Mouse (Mus musculus): ENCODE measurements around the gene Hid1. TPM values are rescaled to one million over a fixed set of nuclear protein-coding genes. Genes with fewer than 3 reads are reported as not detected.
"Not testable (repeated sequence)": the region's sequence is repeated elsewhere in the genome, so short reads cannot be mapped to it uniquely, and the experiment has no call there.

Gene Hid1
- polyA plus RNA-seq, 1 experiment from 2014 or later: 44.0 TPM

DNA sequence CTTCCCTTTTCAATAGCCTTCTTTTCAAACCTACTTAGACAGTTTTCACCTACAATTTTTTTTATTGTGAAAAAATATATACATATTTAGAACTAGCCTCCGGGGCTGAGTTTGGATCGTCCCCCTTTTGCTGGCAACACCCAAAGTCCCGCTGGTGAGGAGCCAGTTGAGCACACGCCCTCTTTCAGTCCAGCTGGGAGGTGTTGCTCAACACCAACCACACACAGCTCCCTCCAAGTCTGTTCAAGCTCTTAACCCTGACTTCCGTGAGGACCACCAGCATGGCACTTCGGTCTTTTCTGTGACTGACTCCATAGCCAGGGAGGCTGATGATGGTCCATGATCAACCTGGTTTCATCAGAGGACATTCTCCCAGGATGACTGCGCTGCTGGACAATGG lies 30.5 kb upstream of the Hid1 start:
- H3K9ac ChIP-seq (ENCODE audit: low read length): no peak overlapping the region
- no peaks in the 10 kb centered on the region for H3K4me1 ChIP-seq (ENCODE audit: control insufficient read depth, insufficient read depth, low read length)
- no peak overlapping the region for H3K27ac ChIP-seq (ENCODE audit: low read length)
- no peak overlapping the region for H3K4me3 ChIP-seq (replicated peaks; ENCODE audit: low read length)
- WGBS: 60% methylated on average over 7 of the region's 7 CpGs
- H3K9me3 ChIP-seq (replicated peaks; ENCODE audit: control insufficient read depth, low read length): no peaks in the 10 kb centered on the region
- H3K36me3 ChIP-seq (ENCODE audit: control insufficient read depth, insufficient read depth, low read length): peaks cover 5% of the 10 kb centered on the region; the same call in 1 of the 2 replicates
- no peaks in the 10 kb centered on the region for H3K27me3 ChIP-seq (ENCODE audit: control insufficient read depth, insufficient read depth, low read length)
- no peak for ATAC-seq (ENCODE audit: insufficient read depth, low FRiP score)
- no peak overlapping the region for H3K4me2 ChIP-seq (ENCODE audit: low read depth, low read length)

- WGBS: 61% methylated on average over 34 of the region's 34 CpGs
- H3K9me3 ChIP-seq (replicated peaks; ENCODE audit: control insufficient read depth, low read length): no peaks in the 10 kb centered on the region
- H3K4me1 ChIP-seq (ENCODE audit: control insufficient read depth, insufficient read depth, low read length): no peaks in the 10 kb centered on the region
- no peak overlapping the region for H3K4me3 ChIP-seq (replicated peaks; ENCODE audit: low read length)
- peak; percentile 25; the same call in 1 of the 2 replicates for ATAC-seq (ENCODE audit: insufficient read depth, low FRiP score)
- H3K4me2 ChIP-seq (ENCODE audit: low read depth, low read length): no peak overlapping the region
- peaks cover 5% of the 10 kb centered on the region; the same call in 1 of the 2 replicates for H3K36me3 ChIP-seq (ENCODE audit: control insufficient read depth, insufficient read depth, low read length)
- H3K27me3 ChIP-seq (ENCODE audit: control insufficient read depth, insufficient read depth, low read length): no peaks in the 10 kb centered on the region
- no peak overlapping the region for H3K9ac ChIP-seq (ENCODE audit: low read length)
- no peak overlapping the region for H3K27ac ChIP-seq (ENCODE audit: low read length)
Measured at GRCm38 (mm10) chr11:115393721-115394325, 26.3 kb upstream of the Hid1 start.

DNA sequence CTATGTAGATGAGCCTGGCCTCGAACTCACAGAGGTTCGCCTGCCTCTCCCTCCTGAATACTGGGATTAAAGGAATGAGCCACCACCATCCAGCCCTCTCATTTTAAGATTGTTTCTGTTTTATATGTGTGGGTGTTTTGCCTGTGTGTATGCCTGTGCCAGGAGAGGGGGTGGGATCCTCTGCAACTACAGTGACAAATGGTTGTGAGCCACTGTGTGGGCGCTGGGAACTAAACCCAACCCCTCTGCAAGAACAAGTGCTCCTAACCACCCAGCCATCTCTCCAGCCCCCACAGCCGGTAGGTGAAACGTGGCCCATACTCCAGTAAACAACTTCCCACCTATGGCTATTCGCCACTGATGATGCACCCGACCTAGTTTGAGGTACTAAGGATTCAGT lies 23.8 kb upstream of the Hid1 start:
- no peak overlapping the region for H3K27ac ChIP-seq (ENCODE audit: low read length)
- WGBS: 92% methylated on average over 7 of the region's 7 CpGs
- no peaks in the 10 kb centered on the region for H3K9me3 ChIP-seq (replicated peaks; ENCODE audit: control insufficient read depth, low read length)
- H3K9ac ChIP-seq (ENCODE audit: low read length): no peak overlapping the region
- no peak for ATAC-seq (ENCODE audit: insufficient read depth, low FRiP score)
- H3K4me1 ChIP-seq (ENCODE audit: control insufficient read depth, insufficient read depth, low read length): no peaks in the 10 kb centered on the region
- no peak overlapping the region for H3K4me3 ChIP-seq (replicated peaks; ENCODE audit: low read length)
- no peak overlapping the region for H3K4me2 ChIP-seq (ENCODE audit: low read depth, low read length)
- peaks cover 5% of the 10 kb centered on the region; the same call in 1 of the 2 replicates for H3K36me3 ChIP-seq (ENCODE audit: control insufficient read depth, insufficient read depth, low read length)
- H3K27me3 ChIP-seq (ENCODE audit: control insufficient read depth, insufficient read depth, low read length): no peaks in the 10 kb centered on the region

- not testable (repeated sequence) for H3K36me3 ChIP-seq (ENCODE audit: control insufficient read depth, insufficient read depth, low read length); H3K9ac ChIP-seq (ENCODE audit: low read length); H3K27ac ChIP-seq (ENCODE audit: low read length); H3K4me3 ChIP-seq (replicated peaks; ENCODE audit: low read length); H3K4me2 ChIP-seq (ENCODE audit: low read depth, low read length); H3K9me3 ChIP-seq (replicated peaks; ENCODE audit: control insufficient read depth, low read length); H3K27me3 ChIP-seq (ENCODE audit: control insufficient read depth, insufficient read depth, low read length); ATAC-seq (ENCODE audit: insufficient read depth, low FRiP score)
- WGBS: 91% methylated on average over 3 of the region's 3 CpGs
- H3K4me1 ChIP-seq (ENCODE audit: control insufficient read depth, insufficient read depth, low read length): peaks cover 16% of the 10 kb centered on the region
Measured at GRCm38 (mm10) chr11:115386859-115387258, 19.3 kb upstream of the Hid1 start.

GRCm38 (mm10) chr11:115384587-115384986 lies 17.0 kb upstream of the Hid1 start:
- 81% methylated on average over 5 of the region's 5 CpGs for WGBS
- Histone ChIP-seq H3K27ac (ENCODE audit: low read length) (no peak overlapping the region), H3K4me3 (replicated peaks; ENCODE audit: low read length) (no peak overlapping the region), H3K9ac (ENCODE audit: low read length) (peak overlapping the region; percentile 42; the same call in 1 of the 2 replicates), H3K9me3 (replicated peaks; ENCODE audit: control insufficient read depth, low read length) (no peaks in the 10 kb centered on the region), H3K27me3 (ENCODE audit: control insufficient read depth, insufficient read depth, low read length) (no peaks in the 10 kb centered on the region), H3K36me3 (ENCODE audit: control insufficient read depth, insufficient read depth, low read length) (no peaks in the 10 kb centered on the region), H3K4me2 (ENCODE audit: low read depth, low read length) (no peak overlapping the region), H3K4me1 (ENCODE audit: control insufficient read depth, insufficient read depth, low read length) (peaks cover 16% of the 10 kb centered on the region)
- ATAC-seq (ENCODE audit: insufficient read depth, low FRiP score): no peak

DNA sequence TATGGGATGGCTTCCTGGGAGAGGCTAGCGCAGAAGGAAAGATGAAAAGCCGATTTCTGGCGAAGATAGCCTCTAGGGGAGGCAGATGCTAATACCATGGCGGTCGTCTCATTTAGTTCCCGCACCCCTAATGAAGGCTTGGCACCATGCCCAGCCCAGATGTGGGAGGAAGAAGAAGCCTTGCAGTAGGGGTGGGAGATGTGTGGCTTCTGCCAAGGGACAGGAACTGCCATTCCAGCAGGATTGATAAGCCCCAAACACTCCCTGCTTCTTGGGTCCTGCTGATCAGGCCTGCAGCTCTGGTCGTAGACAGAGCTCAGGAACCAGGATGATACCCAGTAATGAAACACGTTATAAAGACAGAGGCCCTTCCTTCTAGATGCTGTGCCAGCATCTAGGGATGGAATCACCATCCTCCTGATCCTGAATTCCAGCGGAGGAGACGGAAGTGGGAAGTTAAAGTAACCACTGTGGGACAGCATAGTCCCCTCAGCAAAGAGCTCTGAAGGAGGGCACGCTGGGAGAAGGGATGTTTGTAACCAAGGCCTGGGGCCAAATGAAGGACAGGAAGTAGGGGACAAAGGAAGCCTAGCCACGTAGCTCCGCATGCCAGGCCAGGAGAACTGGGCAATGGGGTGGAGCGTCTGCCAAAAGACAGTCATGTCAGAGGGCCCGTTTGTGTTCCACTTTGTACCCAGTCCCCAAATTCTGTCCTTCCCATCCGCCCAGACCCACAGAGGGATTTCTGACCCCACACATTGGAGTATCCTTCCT lies 16.3 kb upstream of the Hid1 start:
- H3K36me3 ChIP-seq (ENCODE audit: control insufficient read depth, insufficient read depth, low read length): no peaks in the 10 kb centered on the region
- H3K9me3 ChIP-seq (replicated peaks; ENCODE audit: control insufficient read depth, low read length): no peaks in the 10 kb centered on the region
- no peaks in the 10 kb centered on the region for H3K27me3 ChIP-seq (ENCODE audit: control insufficient read depth, insufficient read depth, low read length)
- no peak overlapping the region for H3K4me3 ChIP-seq (replicated peaks; ENCODE audit: low read length)
- no peak for ATAC-seq (ENCODE audit: insufficient read depth, low FRiP score)
- peaks cover 16% of the 10 kb centered on the region for H3K4me1 ChIP-seq (ENCODE audit: control insufficient read depth, insufficient read depth, low read length)
- H3K9ac ChIP-seq (ENCODE audit: low read length): peak overlapping the region; percentile 42; the same call in 1 of the 2 replicates
- H3K4me2 ChIP-seq (ENCODE audit: low read depth, low read length): peak overlapping the region; percentile 82; the same call in 1 of the 2 replicates
- WGBS: 54% methylated on average over 16 of the region's 16 CpGs
- peak overlapping the region; percentile 54; the same call in 1 of the 2 replicates for H3K27ac ChIP-seq (ENCODE audit: low read length)

- peak overlapping the region; percentile 82 for H3K4me2 ChIP-seq (ENCODE audit: low read depth, low read length)
- H3K4me1 ChIP-seq (ENCODE audit: control insufficient read depth, insufficient read depth, low read length): peaks cover 16% of the 10 kb centered on the region
- no peaks in the 10 kb centered on the region for H3K27me3 ChIP-seq (ENCODE audit: control insufficient read depth, insufficient read depth, low read length)
- ATAC-seq (ENCODE audit: insufficient read depth, low FRiP score): no peak
- 24% methylated on average over 5 of the region's 5 CpGs for WGBS
- no peaks in the 10 kb centered on the region for H3K36me3 ChIP-seq (ENCODE audit: control insufficient read depth, insufficient read depth, low read length)
- no peaks in the 10 kb centered on the region for H3K9me3 ChIP-seq (replicated peaks; ENCODE audit: control insufficient read depth, low read length)
- H3K4me3 ChIP-seq (replicated peaks; ENCODE audit: low read length): peak overlapping the region; percentile 72
- H3K27ac ChIP-seq (ENCODE audit: low read length): peak overlapping the region; percentile 83; the same call in 1 of the 2 replicates
- H3K9ac ChIP-seq (ENCODE audit: low read length): peak overlapping the region; percentile 86
Measured at GRCm38 (mm10) chr11:115382891-115383290, 15.3 kb upstream of the Hid1 start.

GRCm38 (mm10) chr11:115381743-115382539 lies 14.4 kb upstream of the Hid1 start, which contains the start of gene Cdr2l:
TSS of gene Cdr2l (plus strand) at chr11:115381916.
- ATAC-seq (ENCODE audit: insufficient read depth, low FRiP score): peak; percentile 90
- Histone ChIP-seq H3K9me3 (replicated peaks; ENCODE audit: control insufficient read depth, low read length) (no peaks in the 10 kb centered on the region), H3K4me3 (replicated peaks; ENCODE audit: low read length) (peak within 1 kb of the TSS; percentile 72), H3K27me3 (ENCODE audit: control insufficient read depth, insufficient read depth, low read length) (no peaks in the 10 kb centered on the region), H3K27ac (ENCODE audit: low read length) (peak within 1 kb of the TSS; percentile 83), H3K4me1 (ENCODE audit: control insufficient read depth, insufficient read depth, low read length) (peaks cover 16% of the 10 kb centered on the region), H3K4me2 (ENCODE audit: low read depth, low read length) (peak within 1 kb of the TSS; percentile 82), H3K36me3 (ENCODE audit: control insufficient read depth, insufficient read depth, low read length) (no peaks in the 10 kb centered on the region), H3K9ac (ENCODE audit: low read length) (peak within 1 kb of the TSS; percentile 86)
- WGBS: under 1% methylated on average over 73 of the region's 76 CpGs

All from stomach, embryonic 16.5 days (tissue).